In the genomic region with DNA sequence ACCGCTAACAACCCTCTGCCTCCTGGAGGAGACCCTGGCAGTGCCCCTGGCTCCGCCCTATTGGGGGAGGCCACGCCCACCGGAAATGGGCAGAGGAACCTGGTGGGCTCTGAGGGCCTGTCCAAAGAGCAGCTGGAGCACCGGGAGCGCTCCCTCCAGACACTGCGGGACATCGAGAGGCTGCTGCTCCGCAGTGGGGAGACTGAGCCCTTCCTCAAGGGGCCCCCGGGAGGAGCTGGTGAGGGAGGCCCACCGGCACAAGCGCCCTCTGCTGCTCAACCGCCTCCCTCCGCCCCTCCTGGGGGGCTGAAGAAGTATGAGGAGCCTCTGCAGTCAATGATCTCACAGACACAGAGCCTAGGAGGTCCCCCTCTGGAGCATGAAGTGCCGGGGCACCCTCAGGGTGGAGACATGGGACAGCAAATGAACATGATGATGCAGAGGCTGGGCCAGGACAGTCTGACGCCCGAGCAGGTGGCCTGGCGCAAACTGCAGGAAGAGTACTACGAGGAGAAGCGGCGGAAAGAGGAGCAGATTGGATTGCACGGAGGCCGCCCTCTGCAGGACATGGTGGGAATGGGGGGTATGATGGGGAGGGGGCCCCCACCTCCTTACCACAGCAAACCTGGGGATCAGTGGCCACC, we compare ENCODE assay signal across 9 mouse cellular contexts. TPM values are rescaled to one million over a fixed set of nuclear protein-coding genes. Genes with fewer than 3 reads are reported as not detected.
DNase-seq lines count a peak whose midpoint lies in the region; ATAC-seq lines count a peak whose summit lies in the region.
"Had no signal": no experiment of that assay in that cellular context is flagged by ENCODE, and none has a peak within 500 bp of the region (broad histone marks: within the 10 kb centered on the region; RNA-seq: fewer than 3 reads in every experiment).

No protein-coding gene starts in this region.

- H3K27ac ChIP-seq in limb, embryonic 10.5 days: peak overlapping the region; percentile 43; the same call in 1 of the 2 replicates
- H3K27ac ChIP-seq: lung, embryonic 15.5 days had no signal

- H3K4me3 ChIP-seq in limb, embryonic 10.5 days: no peak overlapping the region
- H3K4me3 ChIP-seq: lung, embryonic 15.5 days had no signal

- H3K27me3 ChIP-seq in limb, embryonic 10.5 days (ENCODE audit: low read depth, poor library complexity, severe bottlenecking): peaks cover 19% of the 10 kb centered on the region
- H3K27me3 ChIP-seq: lung, embryonic 15.5 days had no signal

- no peaks in the 10 kb centered on the region for H3K9me3 ChIP-seq in limb, embryonic 10.5 days (replicated peaks)
- H3K9me3 ChIP-seq: lung, embryonic 15.5 days had no signal

- DNase-seq in frontal cortex, postnatal 14 days (ENCODE audit: low spot score in 2 of 2): peak; percentile 5 to 13
- DNase-seq in frontal cortex, adult 2 months (ENCODE audit: extremely low spot score in 1 of 2, low spot score in 1 of 2): no peak
- DNase-seq in layer of hippocampus, adult 9-11 months: peak; percentile 10
- no peak for DNase-seq in layer of hippocampus, adult 9-10 months (ENCODE audit: low spot score)
- DNase-seq in MN1 (ENCODE audit: low spot score): peak; percentile 11
- DNase-seq in limb, embryonic 10.5 days (ENCODE audit: low spot score): peak; percentile 42

- peaks cover 52% of the 10 kb centered on the region for H3K4me1 ChIP-seq in limb, embryonic 10.5 days

- peaks cover 83% of the 10 kb centered on the region for H3K36me3 ChIP-seq in limb, embryonic 10.5 days

- ATAC-seq in granulocyte monocyte progenitor cell, adult 5-6 weeks (replicated peaks; ENCODE audit: poor library complexity, severe bottlenecking): no peak
- ATAC-seq in erythroblast, adult 5-6 weeks (replicated peaks; ENCODE audit: low FRiP score, poor library complexity, severe bottlenecking): no peak

- 59% methylated on average over 23 of the region's 23 CpGs for WGBS in limb, embryonic 10.5 days

RNA-seq across cellular contexts. Expression of a gene that starts 23.3 kb away (rescaled TPM):
- 20.1 and 21.7 TPM in 2 replicates for polyA plus RNA-seq in frontal cortex, adult 2 months (2012; rRNA removed)
- 9.0 and 12.1 TPM in 2 replicates for polyA plus RNA-seq in limb, embryonic 10.5 days (2016; fragmentation: Nextera tagmentation; extraction: Ambion mirVana)
- total RNA-seq in granulocyte monocyte progenitor cell, adult 5-6 weeks (2014; fragmentation: Nextera tagmentation): 8.7 and 13.0 TPM in 2 replicates
- total RNA-seq in granulocyte monocyte progenitor cell, adult 5-6 weeks (2017): 1.6 and 2.6 TPM in 2 replicates
- 0.77 and 0.84 TPM in 2 replicates for total RNA-seq in erythroblast, adult 5-6 weeks (2015; ENCODE audit: low replicate concordance)
- 0.42 and 2.8 TPM in 2 replicates for total RNA-seq in erythroblast, adult 5-6 weeks (2017; ENCODE audit: low replicate concordance)

RNA-seq across cellular contexts. Expression of a gene that starts 51.2 kb away (rescaled TPM):
- 0.19 TPM in 1 of 2 replicates, not detected in the other for polyA plus RNA-seq in frontal cortex, adult 2 months (2012; rRNA removed)
- polyA plus RNA-seq in limb, embryonic 10.5 days (2016; fragmentation: Nextera tagmentation; extraction: Ambion mirVana): 0.36 TPM in 1 of 2 replicates, not detected in the other
- total RNA-seq in granulocyte monocyte progenitor cell, adult 5-6 weeks (2014; fragmentation: Nextera tagmentation): not detected in 2 replicates
- total RNA-seq in granulocyte monocyte progenitor cell, adult 5-6 weeks (2017): not detected in 2 replicates
- total RNA-seq in erythroblast, adult 5-6 weeks (2015; ENCODE audit: low replicate concordance): not detected in 2 replicates
- total RNA-seq in erythroblast, adult 5-6 weeks (2017; ENCODE audit: low replicate concordance): not detected in 2 replicates

RNA-seq across cellular contexts. Expression of a gene that starts 55.7 kb away (rescaled TPM):
- polyA plus RNA-seq in frontal cortex, adult 2 months (2012; rRNA removed): 0.04 TPM in 1 of 2 replicates, not detected in the other
- polyA plus RNA-seq in limb, embryonic 10.5 days (2016; fragmentation: Nextera tagmentation; extraction: Ambion mirVana): not detected in 2 replicates
- not detected in 2 replicates for total RNA-seq in granulocyte monocyte progenitor cell, adult 5-6 weeks (2014; fragmentation: Nextera tagmentation)
- total RNA-seq in granulocyte monocyte progenitor cell, adult 5-6 weeks (2017): not detected in 2 replicates
- total RNA-seq in erythroblast, adult 5-6 weeks (2015; ENCODE audit: low replicate concordance): not detected in 2 replicates
- not detected in 2 replicates for total RNA-seq in erythroblast, adult 5-6 weeks (2017; ENCODE audit: low replicate concordance)
- polyA plus RNA-seq: lung, embryonic 15.5 days had no signal

Comparison
In these comparisons a context has a peak if more than half of its experiments do, and no peak if none do; other contexts are left out.
1. DNase-seq: peak in frontal cortex, postnatal 14 days (2 of 2), layer of hippocampus, adult 9-11 months (single experiment), MN1 (single experiment) and limb, embryonic 10.5 days (single experiment); none in frontal cortex, adult 2 months (0 of 2) and layer of hippocampus, adult 9-10 months (single experiment).